Mouse (Mus musculus) liver, embryonic 14.5 days (tissue): ENCODE measurements at regions not wholly inside any gene's neighbourhood (a gene's known extent, or its start where the extent isn't known, plus 50 kb on each side); places are given as distances from the start of the nearest gene placed in this dataset.
"Not testable (repeated sequence)": the region's sequence is repeated elsewhere in the genome, so short reads cannot be mapped to it uniquely, and the experiment has no call there.

Experiments used
- CTCF ChIP-seq: IDR thresholded peaks from 2 replicates; pipeline ENCODE4 v1.5.1; 2016; ENCODE audit warnings: antibody characterized with exemption, low read depth, control low read depth
- EP300 ChIP-seq: IDR thresholded peaks from 2 replicates; pipeline ENCODE4 v1.6.1; 2016; ENCODE audit warnings: antibody characterized with exemption, low read depth

GRCm38 (mm10) chr8:78139514-78139913 is 73.6 kb upstream of the Ttc29 start:
- not testable (repeated sequence) for TF ChIP-seq CTCF, EP300
